Mouse (Mus musculus) spleen, adult 12 weeks (tissue): Measurements from ENCODE around the gene Sptssa.
"Not testable (repeated sequence)": the region's sequence is repeated elsewhere in the genome, so short reads cannot be mapped to it uniquely, and the experiment has no call there.

Source experiments
- DNase-seq: peaks from one replicate; pipeline ENCODE4 v3.0.0; 2022; ENCODE audit warnings: low spot score

The Sptssa gene

DNA sequence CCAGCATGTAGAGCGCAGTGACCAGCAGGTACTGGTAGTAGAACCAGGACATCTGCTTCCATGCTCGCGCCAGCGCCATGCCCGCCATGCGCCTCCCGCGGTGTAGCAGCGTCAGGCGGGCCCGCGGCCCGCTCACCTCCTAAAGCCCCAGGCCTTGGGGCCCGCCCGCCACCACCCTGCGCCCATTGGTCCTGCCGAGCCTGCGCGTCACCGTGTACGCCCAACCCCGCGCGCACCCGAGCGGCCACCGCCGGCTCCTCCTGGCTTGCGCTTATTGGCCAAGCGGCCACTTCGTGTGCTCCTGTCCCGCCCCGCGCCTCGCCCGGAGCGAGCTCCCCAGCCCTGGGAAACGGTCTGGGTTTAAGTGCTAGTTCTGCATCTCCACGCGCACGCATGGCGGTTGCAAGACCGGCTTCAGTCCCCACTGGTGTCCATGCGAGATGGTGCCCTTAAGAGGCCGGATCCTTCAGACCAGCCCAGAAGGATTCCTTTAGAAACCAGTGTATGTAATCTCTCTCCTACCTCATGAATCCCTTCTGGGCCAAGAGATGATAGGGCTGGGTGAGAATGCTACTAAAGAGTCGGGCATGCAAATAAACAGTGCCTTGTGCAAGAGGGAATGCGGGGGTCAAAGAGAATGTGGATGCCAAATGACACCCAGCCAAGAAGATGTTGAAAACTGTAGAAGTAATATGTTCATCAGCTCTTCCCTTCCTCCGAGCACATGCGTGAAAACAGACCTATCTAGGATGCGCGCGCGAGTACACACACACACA, at the start of gene Sptssa:
Gene Sptssa, minus strand, starts transcription at position 178 of the 776 bp plus-strand sequence.
- DNase-seq: peak; percentile 93

DNA sequence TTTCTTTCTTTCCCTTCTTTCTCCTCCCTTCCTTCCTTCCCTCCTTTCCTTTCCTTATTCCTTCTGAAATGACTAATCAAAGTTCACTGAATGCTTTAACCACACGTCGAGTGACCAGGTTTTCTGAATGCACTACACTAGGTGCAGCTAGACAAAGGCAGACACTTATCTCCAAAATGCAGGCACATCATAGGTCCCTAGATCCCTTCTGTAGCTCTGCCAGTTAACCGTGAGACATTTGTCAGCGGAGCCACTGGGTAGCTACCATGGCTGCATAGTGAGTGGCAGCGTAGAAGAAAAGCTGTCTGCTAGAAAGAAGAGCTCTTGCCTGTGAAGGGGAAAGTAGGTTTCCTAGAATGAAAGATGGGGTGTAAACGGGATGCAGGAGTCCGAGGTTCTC, 43.0 kb upstream of the Sptssa start:
- DNase-seq: no peak

DNA sequence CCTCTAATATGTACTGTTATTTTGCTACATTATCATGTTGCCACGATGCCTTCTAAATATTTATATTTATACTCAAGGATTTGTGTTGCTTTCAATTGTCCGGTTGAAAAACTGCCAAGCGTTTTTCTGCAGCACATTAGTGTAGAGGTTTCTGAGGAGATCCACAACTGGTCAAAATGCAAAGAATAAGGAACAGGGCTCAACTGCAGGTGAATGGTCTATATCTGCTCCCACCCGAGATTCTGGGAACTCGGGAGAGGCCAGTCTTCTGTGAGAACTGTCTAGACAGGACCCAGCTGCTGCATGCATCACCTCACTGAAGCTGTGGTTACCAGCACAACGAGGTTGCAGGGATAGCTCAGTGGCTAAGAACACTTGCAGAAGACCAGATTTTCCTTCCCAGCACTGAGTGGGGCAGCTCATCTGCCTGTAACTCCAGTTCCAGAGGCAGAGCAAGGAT, 41.4 kb upstream of the Sptssa start:
- DNase-seq: no peak

DNA sequence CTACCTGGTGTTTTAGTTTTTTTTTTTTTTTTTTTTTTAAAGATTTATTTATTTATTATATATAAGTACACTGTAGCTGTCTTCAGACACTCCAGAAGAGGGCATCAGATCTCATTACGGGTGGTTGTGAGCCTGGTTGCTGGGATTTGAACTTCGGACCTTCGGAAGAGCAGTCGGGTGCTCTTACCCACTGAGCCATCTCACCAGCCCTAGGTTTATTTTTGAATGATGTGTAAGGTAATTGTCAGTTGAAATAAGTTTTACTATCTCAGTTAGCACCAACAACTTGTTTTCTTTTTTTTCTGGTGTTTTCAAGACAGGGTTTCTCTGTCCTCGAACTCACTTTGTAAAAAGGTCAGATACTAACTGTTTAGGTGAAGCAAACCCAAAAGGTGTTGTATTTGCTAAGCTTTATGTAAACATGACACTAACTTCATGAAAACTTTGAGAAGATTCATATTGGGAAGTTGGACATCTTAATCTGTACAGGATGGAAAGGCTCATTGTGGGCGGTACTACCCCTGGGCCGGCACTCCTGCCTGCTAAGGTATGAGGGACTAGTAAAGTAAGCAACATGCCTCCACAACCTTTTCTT, 40.7 kb upstream of the Sptssa start:
- no peak for DNase-seq

DNA sequence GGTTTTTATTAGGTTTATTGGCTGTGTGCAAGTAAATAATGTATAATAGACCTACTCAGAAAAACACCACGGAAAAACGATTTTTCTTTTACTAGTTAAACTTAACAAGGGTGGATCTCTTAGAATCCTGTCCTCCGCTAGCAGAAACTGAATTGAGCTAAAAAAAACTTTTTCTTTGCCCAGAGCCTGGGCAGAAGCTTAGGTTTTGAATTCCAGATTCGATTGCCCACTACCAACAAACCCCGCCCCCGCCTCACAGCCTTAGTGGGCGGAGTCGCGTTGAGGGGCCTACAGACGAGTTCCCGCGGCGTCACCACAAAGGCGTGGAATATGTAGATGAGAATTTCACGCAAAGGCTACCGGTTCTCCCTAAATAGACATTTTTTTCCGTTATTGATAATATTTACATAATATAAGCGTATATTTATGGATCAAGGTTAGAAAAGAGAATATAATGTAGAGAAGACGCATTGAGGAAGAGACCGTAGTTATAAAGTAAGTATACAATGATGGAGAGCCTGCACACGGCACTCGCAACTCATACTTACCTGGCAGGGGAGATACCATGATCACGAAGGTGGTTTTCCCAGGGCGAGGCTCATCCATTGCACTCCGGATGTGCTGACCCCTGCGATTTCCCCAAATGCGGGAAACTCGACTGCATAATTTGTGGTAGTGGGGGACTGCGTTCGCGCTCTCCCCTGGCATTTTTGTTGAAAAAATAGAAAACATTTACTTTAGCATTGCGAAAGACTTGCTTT, 40.0 kb upstream of the Sptssa start:
- peak; percentile 78 for DNase-seq

DNA sequence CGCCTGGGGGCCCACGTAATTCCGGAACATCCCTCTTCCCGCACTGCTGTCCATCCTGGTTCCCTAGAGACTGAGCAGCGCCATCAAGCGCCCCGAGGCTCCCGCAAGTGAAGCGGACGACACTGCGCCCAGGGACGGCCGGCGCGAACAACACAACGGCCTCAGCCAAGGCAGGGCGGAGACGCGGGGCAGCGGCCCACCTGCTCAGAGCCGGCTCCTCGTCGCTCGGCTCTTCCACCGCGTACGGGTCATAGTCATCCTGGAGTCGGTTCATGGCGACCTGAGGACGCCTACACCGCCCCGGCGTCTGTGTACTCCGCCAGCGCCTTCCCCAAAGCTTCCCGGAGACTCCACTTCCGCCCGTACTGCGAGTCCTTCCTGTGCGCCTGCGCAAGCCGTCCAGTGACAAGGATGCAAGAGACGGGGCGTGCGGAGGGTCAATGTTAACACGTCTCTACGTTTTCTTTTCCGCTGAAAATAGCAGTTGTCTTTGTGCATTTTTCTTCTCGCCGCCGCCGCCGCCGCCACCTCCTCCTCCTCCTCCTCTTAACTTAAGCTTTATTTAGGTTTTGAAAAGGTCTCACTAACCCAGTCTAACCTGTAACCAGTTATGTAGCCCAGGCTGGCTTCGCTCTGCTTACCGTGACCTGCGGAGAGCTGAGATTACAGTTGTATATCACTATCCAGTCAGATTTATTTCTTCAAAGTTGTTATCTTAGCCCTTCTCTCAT, 39.3 kb upstream of the Sptssa start, which contains the start of gene Eapp:
Gene Eapp, minus strand, starts transcription at position 387 of the 731 bp plus-strand sequence.
- peak; percentile 90 for DNase-seq

DNA sequence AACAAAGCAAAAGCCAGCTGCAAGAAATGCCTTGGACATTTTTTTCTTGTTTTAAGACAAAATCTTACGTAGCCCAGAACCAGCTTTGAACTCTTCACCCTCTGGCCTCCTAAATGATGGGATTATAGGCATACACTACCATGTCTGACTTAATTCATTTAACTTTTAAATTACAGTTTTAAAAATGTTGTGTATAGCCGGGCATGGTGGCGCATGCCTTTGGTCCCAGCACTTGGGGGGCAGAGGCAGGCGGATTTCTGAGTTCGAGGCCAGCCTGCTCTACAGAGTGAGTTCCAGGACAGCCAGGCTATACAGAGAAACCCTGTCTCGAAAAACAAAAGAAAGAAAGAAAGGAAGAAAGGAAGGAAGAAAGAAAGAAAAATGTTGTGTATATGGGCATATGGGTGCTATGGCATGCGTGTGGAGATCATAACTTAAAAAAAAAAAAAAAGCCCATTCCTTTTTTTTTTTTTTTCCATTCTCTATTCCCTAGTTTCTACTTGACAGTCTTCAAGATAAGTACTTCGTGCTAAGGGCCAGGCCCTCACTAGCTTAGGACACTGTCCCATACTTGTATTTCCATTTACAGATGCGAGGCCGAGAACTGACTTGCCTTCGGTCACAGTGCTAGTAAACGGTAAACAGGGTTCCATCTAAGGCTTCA, 38.6 kb upstream of the Sptssa start:
- no peak for DNase-seq

DNA sequence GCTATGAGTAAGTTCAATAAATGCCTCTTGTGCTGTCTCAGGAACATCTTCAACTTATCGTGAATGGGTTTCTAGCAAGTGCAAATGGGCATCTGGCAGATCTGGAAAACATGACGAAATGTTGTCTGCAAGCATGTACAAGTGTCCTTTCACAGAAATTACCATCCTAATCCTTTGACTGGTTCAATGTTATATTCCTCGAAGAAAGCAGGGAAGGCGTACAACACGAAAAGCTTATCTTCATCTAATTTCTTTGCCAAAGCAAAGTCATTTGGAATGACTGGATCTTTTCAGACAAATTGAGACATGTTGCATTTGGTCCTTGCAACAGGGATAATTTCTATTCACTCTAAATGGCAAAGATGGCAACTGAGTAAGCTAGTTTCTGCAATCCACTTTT, 32.7 kb upstream of the Sptssa start:
- DNase-seq: no peak

DNA sequence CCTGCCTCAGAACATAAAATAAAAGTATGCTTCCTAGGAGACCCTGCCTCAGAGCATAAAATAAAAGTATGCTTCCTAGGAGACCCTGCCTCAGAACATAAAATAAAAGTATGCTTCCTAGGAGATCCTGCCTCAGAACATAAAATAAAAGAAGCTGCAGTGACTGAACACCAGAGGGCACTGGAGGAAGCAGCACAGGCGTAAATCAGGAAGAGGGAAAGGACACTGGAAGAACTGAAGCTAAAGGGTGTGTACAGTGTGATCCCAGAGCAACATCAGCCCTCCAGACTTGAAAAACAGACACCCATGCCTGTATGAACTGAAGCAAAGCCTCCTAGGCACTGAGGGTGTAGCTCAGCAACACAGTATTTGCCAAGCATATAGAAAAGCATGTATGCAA, 26.8 kb upstream of the Sptssa start:
- no peak for DNase-seq

DNA sequence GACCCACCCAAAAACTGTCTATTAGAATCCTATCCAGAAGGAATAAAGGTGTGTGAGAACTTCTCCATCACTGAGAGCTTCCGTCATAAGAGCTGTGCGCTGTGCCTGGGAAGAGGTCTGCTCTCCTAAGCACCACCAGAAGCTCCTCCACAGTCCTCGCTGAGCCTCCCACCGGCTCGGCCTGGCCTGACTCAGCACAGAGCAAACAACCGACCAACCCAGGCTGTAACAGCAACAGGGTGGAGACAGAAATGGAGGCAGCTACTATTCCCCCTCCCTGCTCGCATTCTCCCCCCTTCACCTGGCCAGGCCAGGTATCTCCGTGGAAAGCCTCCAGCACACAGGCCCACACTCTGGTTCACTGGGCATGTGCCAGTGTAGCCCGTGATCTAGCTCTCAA, 20.3 kb upstream of the Sptssa start:
- no peak for DNase-seq

DNA sequence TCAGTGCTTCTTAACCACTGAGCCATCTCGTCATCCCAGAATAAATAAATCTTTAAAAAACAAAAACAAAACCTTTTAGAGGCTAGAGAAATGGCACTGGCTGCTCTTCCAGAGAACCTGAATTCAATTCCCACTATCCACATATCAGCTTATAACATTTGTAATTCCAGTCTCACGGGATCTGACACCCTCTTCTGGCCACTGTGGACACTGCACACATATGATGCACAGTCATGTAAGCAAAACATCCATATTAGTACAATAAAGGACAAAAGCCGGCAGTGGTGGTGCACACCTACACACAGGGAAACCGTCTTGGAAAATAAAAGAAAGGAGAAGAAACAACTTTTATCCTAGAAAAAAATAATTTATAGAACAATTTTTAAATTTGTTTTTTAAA, 19.0 kb upstream of the Sptssa start:
- DNase-seq: no peak

DNA sequence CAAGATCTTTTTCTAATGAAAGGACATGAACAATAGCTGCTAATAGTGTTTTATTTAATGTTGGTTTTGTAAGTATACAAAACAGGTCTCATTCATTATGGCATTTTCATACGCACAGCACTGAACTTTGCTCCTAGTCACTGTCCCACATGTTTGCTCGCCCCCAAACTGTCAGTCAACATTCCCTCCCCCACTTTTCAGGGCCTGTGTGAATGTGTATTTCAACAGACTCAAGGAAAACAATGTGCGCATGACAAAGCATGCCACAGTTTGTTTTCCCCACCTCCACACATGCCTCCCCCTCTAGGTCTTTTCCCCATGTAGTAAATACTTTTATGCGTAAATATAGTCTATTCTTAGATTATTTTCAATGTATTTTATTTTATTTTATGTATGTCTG, 14.9 kb upstream of the Sptssa start:
- no peak for DNase-seq

DNA sequence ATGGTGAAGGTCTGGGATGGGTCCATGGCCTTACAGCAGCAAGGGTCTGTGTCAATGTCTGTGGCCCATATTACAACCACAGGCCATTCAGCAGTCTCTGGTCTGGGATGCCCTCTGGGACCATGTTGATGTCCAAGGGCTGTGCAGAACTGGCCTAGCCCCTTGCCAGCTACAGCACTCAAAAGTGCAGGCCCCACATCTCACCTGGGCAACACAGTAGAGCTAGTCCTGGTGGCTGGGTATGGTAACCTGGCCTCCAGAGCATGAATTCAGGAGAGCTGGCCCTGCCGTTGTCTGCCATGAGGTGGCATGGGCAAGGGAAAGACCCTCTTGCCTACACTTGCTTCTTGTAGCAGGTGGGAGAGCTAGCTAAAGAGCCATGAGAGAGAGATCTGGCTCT, 11.8 kb upstream of the Sptssa start:
- no peak for DNase-seq

DNA sequence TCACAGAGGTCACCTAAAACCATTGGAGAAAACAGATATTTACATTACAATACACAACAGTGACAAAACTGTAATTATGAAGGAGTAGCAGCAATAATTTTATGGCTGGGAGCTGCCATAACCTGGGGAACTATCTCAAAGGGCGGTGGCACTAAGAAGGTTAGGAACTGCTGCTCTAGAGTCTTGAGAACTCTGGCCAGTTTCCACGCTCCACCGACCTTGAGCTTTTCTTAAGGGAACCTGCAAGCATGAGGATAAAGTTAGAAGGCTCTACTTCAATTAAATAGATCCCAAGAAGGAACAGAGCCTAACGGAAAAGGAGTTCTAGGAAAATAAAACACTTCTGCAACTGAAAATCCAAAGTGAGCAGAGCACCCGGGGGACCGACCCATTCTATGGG, 9.2 kb upstream of the Sptssa start:
- no peak for DNase-seq

DNA sequence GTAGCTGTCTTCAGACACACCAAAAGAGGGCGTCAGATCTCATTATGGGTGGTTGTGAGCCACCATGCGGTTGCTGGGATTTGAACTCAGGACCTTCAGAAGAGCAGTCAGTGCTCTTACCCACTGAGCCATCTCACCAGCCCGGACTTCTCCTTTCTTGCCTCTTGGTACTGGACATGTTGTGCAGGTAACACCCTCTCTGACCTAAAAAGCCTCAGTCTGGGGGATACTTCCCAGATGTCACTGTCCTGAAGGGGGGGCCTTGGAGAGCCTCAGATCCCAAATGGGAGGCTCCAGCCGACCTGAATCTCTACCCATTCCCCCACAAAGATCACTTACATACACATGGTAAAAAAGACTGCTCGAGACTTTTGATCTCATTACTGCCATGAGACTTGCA, 5.1 kb upstream of the Sptssa start:
- not testable (repeated sequence) for DNase-seq

DNA sequence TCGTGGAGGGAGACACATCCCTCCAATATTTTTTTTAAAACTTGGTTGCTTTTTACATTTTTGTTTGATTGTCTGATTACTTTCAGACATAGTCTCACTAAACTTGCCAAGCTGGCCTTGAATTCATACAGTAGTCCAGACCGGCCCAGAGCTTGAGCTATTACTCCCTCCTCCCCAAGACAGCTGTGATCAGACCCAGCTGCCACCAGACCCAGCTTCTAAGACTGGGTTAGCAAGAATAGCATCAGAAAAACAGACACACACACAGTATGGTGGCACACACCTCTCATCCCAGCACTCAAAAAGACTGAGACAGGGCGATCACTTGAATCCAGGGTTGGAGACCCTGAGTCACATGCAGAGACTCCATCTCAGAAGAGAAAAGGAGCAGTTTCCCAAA, 3.5 kb upstream of the Sptssa start:
- no peak for DNase-seq

DNA sequence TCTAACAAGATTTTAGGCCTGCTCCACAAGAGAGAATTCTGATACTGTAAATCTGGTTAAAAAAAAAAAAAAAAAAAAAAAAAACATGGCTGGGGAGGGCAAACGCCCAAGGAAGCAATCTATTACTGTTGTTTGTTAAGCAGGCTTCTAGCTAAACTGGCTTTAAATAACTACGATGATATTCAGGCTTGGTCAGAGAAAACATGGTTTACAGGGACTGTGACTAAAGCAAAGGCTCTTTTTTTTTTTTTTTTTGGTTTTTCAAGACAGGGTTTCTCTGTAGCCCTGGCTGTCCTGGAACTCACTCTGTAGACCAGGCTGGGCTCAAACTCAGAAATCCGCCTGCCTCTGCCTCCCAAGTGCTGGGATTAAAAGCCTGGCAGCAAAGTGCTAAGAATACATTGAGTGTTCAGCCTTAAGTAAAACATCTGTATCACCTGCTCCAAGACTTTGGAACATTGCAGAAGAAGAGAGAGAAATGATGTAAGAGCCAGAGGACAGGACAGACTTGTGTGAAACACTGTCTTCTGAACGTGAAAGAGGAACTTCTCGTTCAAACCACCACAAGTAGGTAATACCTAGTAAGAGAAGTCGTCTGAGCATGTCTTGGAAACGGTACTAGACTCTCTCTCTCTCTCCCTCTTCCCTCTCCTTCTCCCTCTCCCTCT, 2.2 kb upstream of the Sptssa start:
- DNase-seq: no peak

DNA sequence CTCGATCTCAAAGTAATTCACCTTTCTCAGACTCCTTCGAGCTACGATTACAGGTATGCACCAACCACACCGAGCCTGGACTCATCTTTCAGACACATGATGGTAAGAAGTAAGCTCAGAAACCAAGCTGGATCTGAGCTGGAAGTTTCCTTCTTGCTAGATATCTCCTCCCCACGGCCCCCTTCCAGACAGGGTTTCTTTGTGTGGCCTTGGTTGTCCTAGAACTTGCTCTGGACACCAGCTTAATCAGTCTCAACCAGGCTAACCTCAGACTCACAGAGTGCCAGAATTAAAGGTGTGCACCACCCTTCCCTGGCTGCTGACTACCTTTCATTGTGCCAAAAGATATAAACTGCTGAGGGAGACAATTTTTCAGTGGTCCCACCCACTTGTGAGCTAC, 1.6 kb upstream of the Sptssa start:
- no peak for DNase-seq

DNA sequence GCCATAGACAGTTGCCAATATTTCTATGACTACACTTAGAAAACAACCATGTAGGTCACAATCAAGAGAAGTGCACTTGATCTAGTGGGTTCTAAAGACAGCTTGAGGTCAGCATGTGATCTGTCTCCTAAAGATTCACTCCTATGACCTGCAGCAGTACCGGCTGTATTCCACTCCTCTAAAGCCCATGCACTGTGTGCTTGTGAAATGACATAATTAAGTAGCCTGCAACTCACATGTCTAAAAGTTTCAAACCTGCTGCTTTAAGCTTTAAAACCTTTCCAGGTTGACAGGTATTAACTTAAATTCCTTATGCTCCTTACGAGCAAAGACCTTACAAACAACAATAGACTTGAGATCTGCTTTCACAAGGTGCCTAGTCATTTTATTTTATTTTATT, 853 bp upstream of the Sptssa start:
- no peak for DNase-seq

DNA sequence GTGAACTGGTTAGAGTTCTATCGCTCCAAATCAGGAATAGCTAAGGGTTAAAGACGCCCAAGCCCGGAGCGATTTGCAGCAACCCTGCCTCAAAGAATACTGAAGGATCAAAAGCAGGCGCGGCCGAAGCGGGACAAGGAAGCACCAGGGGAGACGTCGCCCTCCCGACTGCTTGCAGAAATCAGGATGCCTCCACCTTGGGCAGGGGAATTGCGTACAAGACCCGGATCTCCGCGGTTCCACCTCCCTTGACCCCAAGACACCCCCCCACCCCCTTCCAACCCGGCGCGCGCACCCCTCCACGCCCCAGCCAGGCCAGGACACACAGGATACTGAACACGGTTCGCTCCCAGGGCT, 356 bp downstream of the Sptssa start:
- DNase-seq: peak; percentile 36

DNA sequence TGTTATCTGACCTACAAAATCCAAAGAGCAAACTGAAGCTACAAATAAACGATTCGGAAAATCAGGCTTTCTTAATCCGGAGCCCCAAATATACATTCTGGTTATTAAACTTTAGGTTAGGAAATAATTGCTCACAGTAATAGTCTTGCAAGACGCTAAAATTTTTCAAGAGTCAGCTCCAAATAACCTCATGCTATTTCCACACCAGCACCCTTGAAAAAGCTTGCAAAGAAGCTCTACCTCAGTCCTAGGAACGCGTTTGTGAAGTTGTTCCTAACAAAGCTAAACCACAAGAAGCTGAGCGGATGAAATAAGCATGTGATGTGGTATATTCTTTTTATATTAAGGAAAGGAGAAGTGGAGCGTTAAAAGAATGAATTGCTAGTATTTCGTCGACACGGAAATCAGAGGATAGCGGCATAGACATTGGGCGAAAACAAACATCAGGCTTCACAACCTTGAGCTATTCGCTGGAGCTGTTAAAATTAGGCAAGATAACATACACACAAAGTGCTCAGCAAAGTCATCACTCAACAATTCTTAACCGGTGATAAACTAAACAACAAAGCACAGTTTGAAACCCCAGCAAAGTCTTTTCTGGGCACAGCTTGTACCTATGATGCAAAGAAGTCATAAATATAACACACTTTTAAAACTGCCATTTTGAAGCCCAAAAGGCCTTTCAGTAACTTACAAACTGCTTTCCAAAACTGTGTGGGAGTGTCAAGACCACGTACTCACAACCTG, 908 bp downstream of the Sptssa start:
- DNase-seq: no peak
